Mouse (Mus musculus): ENCODE results near the gene Rfc4. TPM values are rescaled to one million over a fixed set of nuclear protein-coding genes. Genes with fewer than 3 reads are reported as not detected.
A peak's percentile ranks its signal among the peaks of the same experiment; 100 is the strongest.

The Rfc4 gene
- total RNA-seq, 4 experiments from 2014 or later: 8.4 to 12.7 (median 9.9) TPM

DNA sequence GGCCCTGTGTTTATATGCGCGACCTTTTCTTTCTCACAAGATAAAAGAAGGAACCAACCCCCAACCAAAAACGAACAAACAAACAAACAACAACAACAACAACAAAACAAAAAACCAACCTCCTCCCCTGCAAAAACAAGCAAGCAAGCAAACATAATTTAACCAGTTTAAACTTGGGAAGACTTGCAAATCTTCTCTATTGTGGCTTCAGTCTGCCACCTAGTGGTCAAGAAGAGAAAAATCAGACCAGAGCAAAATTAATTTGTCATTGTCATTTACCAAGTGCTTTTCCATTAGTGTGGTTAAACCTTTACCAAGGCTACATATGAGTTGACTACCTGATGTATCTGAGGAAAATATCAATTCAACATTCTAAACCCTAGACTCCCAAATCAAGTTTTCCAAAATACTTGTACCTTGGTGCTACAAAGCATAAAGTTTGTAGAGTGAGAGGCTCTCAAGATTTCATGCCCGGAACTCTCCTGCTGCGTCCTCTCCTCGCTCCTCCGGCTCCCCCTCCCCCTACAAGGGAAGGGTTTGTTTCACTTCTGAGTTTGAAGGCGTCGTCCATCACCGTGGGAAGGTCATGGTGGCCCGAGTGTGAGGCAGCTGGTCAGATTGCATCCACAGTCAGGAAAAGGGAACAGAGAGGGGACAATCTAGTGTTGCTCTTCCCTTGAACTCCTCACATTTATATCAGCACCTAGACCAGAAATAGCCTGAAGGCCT, 8.0 kb upstream of the Rfc4 start:
- DNase-seq (ENCODE audit: low spot score in 2 of 2): no peak

DNA sequence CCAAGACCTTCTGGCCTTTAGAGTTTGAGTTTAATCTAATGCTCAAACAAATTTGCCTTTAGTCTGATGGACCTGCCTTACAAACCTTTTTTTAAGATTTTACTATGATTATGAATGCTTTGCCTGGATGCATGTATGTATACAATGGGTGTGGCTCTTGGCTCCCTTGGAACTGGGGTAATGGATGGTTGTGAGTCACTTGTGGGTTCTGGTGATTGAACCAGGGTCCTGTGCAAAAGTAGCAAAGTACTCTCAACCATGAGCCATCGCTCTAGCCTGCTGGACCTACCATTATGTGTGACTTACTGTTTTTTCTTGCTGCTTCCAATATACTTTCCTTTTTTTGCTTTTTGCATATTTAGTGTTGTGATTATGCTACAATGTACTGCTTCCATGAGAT, 4.8 kb upstream of the Rfc4 start:
- DNase-seq (ENCODE audit: low spot score in 2 of 2): no peak

DNA sequence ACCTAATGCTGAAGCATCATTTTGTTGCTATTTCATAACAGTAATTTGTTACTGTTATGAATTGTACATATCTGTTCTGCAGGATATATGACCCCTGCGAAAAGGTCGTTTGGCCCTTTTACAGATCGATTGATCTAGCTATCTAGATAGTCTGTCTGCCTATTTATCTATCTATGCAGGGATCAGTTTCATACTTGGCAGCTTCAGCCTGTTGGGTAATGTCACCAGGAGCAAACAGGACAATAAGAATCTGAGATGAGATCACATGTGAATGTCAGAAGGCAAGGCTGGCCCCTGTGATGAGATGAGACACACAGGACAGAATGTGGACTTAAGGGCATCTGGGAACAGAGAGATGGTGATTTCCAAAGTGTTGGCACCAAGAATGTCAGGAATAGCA, 2.8 kb upstream of the Rfc4 start:
- no peak for DNase-seq (ENCODE audit: low spot score in 2 of 2)

DNA sequence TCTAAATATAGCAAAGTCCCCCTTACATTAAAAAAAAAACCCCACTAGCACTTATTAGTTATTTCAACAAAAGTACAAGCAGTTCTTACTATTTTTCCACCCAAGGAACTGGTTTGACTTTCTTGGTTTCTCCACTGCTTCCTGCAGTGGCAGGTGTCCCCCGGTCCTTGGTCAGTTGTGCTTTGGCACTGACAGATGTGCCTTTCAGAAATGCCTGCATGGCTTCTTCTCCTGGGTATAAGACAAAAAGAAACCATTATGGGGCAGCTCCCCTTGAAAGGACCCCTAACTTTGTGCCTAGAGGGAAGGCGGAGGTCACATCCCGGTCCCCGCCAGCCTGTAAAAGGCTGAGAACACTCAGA, 245 bp downstream of the Rfc4 start:
- no peak for DNase-seq (ENCODE audit: low spot score in 2 of 2)

DNA sequence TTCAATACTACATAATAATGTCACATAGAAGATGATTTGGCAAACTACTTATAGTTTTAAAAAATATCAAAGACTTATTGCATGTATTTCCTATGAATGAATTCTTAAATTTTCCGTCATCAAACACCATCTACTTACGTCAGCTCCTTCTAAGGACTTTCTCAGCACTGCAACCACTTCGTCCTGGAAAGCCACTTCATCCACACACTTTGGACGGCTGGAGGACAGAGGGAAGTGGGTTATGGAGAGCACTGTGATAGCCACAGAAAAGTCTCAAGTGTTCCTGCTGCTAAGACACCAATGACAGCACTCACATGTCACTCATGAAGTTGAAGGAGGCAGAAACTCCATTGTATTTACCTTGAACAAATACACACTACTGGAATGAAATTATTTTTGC, 3.1 kb downstream of the Rfc4 start:
- DNase-seq (ENCODE audit: low spot score in 2 of 2): no peak

DNA sequence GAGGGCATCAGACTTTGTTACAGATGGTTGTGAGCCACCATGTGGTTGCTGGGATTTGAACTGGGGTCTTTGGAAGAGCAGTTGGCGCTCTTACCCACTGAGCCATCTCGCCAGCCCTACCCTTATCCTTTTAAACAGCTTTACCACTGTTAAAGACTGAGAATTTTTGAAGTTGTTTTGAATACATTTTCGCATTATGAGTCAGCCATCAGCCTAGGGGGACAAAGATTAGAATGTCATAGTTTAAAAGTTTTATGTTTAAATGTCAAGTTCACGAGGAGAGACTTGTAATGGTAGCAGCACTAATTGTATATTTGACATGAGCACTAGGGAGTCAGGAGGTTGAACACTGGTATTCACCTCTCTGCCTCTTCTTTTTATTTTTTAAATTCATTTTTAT, 4.4 kb downstream of the Rfc4 start:
- DNase-seq (ENCODE audit: low spot score in 2 of 2): no peak

DNA sequence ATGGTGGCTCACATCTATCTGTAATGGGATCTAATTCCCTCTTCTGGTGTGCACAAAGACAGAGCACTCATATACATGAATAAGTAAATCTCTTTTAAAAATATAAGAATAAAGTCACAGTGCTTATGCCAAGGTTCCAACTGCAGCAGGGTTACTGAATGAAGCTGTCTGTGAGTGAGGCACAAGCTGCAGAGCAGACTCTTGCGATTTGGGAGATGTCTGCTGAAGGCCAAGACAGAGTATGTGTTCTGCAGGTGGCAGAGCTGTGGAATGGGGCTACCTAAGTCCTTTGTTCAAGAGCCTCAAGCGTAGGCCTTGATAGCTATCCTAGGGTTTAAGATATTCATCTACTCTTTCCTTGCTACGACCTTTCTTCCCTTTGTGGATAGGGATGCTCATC, 5.1 kb downstream of the Rfc4 start:
- DNase-seq (ENCODE audit: low spot score in 2 of 2): no peak

DNA sequence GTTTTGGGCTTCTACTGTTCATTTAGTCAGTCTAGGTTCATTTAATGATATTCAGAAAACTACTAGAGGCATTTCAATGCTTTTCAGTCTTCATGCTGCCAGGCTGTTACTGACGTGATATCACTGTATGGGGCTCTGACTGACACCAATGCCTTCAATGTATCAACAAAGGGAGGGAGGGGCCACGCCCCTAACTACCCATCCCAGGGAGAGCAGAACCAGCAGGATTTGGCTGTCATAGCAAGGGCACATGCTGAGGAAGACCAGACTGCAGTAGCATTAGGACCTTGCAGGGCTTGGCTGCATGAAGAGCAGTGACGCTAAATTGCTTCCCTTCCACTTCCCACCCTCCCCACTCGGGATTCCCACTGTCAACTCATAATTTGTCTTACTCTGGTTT, 10.4 kb downstream of the Rfc4 start:
- no peak for DNase-seq (ENCODE audit: low spot score in 2 of 2)

DNA sequence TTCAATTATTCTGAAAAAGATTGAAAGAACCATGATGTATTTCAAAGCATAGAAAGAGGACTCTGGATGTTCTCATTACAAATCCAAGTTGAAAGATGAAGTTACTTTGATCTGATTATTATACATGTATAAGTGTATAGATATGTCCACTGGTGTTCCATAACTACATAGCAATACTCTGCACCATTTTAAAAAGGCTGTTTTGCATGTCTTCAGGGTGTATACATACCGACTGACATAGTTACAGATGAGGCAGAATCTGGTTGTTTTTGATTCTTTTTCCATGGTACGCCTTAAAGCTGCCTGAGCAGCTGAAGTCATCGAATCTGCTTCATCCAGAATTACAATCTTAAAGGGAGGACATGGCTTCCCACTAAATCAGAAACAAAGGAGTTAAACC, 12.1 kb downstream of the Rfc4 start:
- no peak for DNase-seq (ENCODE audit: low spot score in 2 of 2)

DNA sequence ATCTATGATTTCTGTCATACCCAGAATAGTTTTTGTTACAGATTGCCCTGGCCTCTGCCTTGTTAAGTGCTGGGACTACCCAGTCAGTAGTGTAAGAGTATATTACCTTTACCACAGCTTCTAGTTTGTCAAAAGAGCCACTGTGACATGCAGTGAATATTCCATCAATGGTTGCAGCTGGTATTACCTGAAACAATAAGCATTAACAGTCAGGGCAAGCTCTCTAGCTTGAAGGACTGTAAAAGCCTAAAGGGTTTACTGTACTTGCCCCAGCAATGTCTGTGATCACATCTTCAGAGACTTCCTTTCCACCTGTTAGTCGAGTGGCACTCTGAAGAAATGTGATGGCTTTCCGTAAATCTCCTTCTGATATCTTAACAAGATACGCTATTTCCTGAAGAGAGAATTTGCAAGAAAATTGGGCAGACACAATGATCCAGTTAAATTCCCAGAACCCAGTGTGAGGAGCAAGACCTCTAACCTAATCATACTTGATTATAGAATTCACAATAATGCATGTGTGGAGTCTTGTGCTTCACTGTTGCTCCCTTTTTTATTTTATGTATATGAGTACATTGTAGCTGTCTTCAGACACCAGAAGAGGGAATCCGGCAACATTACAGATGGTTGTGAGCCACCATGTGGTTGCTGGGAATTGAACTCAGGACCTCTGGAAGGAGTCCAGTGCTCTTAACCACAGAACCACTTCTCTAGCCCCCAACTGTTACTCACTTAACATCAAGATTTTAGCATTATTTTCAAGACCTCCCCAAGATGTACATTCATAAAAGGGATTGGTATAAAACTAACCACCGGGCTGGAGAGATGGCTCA, 13.0 kb downstream of the Rfc4 start:
- DNase-seq (ENCODE audit: low spot score in 2 of 2): no peak

DNA sequence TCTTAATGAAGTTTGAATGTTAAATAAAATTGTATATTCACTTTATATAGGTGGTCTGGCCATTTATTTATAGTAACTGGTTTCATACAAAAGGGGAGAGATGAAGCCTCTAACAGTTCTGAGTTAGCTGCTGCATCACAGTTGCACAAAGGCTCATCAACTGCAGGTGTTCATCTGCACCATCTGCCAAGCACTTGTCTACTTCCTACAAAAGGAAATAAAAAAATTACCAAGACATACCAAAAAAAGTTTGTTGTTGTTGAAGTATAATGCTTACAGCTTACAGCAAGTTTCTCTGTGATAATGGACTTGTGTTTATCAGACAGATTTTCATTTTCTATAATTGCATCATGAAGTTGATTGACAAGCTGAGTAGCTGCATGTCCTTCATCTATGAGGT, 13.6 kb downstream of the Rfc4 start:
- no peak for DNase-seq (ENCODE audit: low spot score in 2 of 2)

DNA sequence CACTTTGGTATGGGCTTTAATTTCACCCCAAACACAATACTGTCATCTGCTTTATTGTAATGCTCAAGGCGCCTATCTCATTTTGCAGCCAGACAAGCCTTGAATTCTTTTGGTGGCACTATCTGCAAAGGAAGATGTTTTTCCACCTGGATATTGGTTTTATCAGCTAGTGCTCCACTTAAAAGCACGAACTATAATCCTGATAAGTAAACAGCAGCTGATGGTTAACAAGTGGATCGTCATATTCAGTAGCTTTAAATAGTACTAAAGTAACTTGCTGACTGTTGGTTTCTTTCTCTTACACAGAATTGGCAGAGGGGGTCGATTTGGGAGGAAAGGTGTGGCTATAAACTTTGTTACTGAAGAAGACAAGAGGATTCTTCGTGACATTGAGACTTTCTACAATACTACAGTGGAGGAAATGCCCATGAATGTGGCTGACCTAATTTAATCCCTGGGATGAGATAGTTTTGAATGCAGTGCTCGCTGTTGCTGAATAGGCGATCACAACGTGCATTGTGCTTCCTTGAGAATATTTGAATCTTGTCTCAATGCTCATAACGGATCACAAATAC, 14.6 kb downstream of the Rfc4 start:
- DNase-seq (ENCODE audit: low spot score in 2 of 2): no peak

DNA sequence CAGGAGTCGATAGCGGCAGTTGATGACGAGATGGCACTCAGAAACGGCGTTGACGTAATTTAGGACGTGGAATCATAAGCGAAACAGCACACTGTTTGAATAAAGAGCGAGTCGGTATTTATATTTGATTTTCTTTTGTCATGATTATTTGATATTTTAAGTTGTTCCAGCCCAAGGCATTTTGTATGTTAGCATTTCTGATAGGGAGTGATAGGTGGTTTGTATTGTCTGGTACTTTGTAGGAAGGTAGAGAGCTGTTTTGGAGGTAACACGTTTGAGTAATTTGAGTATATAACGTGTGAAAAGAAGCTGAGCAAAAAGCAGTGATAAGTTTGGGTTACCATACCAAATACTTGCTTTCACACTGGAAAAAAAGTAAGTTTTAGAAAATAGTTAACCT, 15.2 kb downstream of the Rfc4 start:
- no peak for DNase-seq (ENCODE audit: low spot score in 2 of 2)

DNA sequence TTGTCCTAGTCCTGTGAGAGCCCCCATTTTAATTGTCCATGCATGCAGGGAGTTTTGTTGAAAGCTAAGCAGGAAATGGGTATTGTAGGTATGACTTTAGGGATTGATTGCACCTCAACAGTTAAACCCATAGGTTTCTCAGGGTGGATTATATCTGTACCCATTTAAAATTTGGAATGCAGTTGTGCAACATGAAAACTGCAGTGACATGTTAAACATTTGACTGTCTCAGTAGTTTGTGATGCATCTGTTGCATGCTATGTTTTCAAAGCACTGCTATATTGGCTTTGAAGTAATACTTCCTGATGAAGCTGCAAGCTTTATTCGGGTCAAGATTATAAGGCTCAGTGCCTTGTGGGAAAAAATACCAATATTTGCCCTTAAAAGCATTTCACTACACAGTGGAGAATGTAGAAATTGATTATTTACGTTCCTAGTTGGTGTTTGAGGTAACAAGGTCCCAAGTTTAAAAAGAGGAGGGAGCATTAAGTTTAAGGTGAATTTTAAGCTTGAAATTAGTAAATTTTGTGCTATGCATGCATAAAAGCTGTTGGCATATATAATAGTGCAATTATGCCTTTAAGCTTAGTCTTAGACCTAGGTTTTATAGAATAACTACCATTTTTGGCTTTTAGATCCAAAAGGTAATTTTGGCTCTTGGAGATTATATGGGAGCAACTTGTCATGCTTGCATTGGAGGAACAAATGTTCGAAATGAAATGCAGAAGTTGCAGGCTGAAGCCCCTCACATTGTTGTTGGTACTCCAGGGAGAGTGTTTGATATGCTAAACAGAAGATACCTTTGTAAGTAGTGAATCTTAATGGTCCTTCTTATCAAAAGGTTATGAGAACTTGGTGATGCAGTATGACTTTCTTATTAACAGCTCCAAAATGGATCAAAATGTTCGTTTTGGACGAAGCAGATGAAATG, 17.9 kb downstream of the Rfc4 start:
- DNase-seq (ENCODE audit: low spot score in 2 of 2): no peak

DNA sequence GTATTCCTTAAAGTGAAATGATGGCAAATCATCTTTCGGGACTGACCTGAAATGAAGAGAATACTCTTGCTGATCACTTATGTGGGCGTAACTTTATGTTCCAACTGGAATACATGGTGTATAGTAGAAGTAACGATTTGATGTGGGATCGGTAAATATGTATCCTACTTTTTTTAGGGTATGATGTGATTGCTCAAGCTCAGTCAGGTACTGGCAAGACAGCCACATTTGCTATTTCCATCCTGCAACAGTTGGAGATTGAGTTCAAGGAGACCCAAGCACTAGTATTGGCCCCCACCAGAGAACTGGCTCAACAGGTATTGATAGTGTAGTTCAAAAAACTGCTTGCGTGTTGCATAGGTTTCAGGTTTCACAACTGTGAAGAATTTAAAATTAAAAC, 18.6 kb downstream of the Rfc4 start:
- DNase-seq (ENCODE audit: low spot score in 2 of 2): no peak

DNA sequence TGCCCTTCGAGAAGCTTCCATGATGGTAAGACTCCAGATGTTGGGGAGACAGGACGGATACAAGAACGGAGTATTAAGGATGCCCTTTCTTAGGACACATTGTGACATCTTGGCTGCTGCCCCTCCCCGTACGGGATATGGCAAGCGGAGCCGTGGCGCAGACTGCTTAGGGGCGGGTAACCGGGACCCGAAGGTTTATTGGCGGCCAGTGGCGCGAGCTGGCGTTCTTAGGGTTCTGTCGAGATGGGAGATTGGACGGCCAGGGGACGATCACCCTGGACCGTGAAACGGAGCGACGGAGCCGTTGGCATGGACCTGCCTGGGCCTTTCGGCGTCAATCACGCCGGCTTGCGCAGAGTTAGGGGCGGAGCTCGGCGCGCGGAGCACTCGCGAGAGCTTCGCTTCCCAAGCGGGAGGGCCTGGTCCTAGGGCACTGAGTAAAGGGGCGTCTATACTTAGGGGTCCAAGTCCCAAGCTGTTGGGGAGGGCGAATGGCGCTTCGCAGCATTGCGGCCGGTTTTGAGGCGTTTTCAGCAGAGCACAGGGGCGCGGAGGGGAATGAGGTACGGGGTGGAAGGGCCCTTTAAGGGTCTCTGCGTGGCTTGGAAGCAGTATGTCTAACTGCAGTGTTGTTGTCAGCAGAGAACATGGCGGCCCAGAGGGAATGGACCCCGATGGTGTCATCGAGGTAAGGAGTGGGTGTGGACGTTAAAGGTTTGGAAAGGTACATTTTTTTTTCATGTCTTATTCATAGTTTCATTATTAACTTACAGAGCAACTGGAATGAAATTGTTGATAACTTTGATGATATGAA, 19.4 kb downstream of the Rfc4 start:
- peak; percentile 52 to 74 for DNase-seq (ENCODE audit: low spot score in 2 of 2)

DNA sequence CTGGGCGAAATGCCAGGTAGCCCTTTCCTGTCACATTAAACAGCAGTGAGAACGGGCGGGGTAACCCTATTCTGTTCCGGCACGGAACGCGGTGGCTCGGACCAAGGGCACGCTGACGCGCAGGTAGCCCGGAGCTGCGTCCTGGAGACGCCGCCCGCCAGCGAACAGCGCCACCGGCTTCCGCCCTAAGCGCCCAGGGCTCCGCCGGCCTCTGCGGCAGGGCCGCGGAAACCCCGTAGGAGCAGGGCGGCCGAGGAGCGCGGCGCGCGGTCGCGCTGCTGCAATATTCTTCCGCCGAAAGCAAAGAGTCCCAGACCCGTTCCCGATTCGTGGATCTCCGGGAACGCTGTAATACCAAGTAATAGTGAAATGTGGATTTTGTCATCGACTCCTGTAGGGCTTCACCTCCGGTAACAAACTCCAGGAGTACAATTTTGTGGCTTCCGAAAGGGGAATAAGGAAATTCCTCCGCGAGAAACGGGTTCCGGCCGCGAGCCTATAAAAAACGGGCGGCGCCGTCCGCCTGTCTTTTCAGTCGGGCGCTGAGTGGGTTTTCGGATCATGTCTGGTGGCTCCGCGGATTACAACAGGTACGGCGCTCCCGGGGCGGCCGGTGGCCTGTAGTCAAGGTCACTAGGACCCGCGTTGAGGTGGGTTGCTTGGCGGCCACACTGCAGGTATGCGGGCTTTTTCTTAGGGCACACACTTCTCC, 20.1 kb downstream of the Rfc4 start, which contains the start of gene Eif4a2:
Eif4a2 (plus strand) TSS at position 214 of the 712 bp plus-strand sequence.
- peak; percentile 86 to 90 for DNase-seq (ENCODE audit: low spot score in 2 of 2)

DNA sequence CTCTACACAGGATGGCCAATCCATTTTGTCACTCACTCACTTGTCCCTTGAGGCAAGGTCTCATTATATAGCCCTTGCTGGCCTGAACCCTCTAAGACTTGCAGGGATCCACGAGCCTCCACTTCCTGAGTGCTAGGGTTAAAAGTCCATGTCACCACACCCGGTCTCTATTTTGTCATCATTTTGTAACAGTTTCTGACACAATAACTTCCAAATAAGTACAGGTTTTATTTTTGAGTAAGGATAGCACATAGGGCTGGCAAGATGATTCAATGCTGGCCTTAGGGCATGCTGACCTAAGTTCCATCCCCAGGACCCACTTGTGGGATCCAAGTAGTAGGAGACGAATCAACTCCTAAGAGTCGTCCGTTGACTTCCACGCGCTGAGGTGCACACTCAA, 21.4 kb downstream of the Rfc4 start:
- DNase-seq (ENCODE audit: low spot score in 2 of 2): no peak

DNA sequence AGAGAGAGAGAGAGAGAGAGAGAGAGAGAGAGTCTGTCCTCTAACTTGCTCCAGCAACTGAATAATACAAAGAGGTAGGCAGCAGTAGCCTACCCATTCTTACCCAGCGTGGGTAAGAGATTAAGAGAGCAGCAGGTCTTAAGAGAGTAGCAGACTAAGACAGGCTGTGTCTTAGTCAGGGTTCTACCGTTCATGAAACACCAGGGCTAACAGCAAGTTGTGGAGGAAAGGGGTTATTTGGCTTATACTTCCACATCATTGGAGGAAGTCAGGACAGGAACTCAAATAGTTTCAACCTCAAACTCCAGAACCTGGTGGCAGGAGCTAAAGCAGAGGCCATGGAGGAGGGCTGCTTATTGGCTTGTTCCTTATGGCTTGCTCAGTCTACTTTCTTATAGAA, 23.7 kb downstream of the Rfc4 start:
- no peak for DNase-seq (ENCODE audit: low spot score in 2 of 2)

All from gastrocnemius, adult 8-10 months (tissue).